Mouse (Mus musculus): ENCODE measurements around the gene Sh3bp5l. TPM values are rescaled to one million over a fixed set of nuclear protein-coding genes. Genes with fewer than 3 reads are reported as not detected.
"Not testable (repeated sequence)": the region's sequence is repeated elsewhere in the genome, so short reads cannot be mapped to it uniquely, and the experiment has no call there.

Gene Sh3bp5l
- total RNA-seq, 2 experiments from 2014 or later, result 44.3 to 44.8 TPM

DNA sequence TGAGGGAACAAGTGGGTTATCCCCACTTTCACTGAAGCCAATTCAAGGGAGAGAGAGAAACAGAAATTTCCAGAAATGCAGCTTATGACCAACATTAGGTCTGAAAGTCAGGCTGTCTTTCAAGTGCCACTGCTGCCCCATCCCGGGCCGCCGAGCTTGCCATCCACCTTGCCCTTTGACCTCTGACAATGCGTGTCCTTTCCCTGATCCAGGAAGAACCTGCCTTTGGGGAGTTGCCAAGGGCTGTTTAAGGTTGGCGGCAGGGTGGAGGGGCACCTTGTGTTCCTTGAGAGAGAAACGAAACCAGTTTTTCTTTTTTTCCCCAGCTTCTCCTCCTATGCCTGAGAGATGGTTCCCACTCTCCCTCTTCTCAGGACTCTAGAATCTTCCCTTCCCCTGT is 35.7 kb downstream of the Sh3bp5l start:
- DNase-seq; intact Hi-C loops (cut with DNase I): not testable (repeated sequence)

DNA sequence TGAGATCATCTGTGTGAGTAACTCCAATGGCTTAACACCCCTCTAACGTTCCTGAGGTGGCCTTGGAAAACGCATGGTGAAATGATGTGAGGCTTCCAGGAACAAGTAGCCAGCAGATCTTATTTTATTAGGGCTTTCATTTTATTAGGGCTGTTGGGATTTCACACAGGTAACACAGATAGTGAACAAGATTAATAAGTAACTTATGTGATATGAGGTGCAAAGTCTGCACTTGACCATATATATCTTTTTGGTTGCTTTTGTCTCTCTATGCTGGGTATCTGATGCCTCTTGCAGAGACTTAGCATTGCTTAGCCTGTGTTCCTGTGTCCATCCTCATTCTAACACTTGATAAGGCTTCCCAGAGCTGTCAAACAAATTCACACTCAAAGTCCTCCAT is 46.7 kb downstream of the Sh3bp5l start:
- DNase-seq, result no peak
- intact Hi-C loops (cut with DNase I), result no loop called here

DNA sequence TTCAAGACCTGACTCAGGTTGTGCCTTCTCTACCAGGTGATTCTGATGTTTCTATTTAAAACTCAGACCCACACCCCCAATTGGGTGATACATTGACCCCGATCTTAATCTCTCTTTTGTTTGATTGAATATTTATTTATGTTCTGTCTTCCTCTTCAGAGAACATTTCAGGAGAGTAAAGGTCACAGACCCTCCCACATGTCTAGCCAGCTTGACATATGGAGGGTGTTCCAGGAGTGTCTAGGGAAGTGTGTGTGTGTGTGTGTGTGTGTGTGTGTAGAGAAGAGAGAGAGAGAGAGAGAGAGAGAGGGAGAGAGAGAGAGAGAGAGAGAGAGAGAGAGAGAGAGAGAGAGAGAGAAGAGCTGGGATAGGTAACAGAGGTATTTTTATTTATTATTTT is 47.2 kb downstream of the Sh3bp5l start:
- intact Hi-C loops (cut with DNase I), result no loop called here
- DNase-seq, result no peak

DNA sequence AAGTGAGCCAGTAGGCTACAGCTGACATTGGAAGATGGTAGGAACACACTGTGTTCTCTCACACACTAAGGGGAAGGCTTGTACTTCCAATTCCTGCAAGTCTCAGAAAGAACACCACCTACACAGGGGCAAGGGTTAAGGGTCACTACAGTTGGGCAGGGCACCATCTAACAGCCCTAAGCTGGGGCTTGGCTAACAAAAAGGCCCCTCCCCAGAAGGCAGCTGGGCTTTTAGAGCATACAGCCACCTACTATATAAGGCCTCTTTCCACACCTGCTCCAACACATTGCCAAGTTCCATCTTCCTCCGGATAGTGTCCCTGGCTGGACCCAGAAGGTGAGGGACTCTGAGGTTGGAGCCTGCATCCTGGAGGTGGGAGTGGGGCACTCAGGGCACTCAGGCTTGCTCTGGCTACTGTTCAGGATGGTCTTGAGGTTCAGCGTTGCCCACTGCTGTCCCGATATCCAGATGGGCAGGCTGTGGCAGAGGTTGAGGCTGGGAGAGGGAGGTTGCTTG is 48.3 kb downstream of the Sh3bp5l start, which contains the start of gene Lypd8:
Gene Lypd8 (plus strand): TSS at position 281 of the 516 bp plus-strand sequence.
- intact Hi-C loops (cut with DNase I), result no loop called here

DNA sequence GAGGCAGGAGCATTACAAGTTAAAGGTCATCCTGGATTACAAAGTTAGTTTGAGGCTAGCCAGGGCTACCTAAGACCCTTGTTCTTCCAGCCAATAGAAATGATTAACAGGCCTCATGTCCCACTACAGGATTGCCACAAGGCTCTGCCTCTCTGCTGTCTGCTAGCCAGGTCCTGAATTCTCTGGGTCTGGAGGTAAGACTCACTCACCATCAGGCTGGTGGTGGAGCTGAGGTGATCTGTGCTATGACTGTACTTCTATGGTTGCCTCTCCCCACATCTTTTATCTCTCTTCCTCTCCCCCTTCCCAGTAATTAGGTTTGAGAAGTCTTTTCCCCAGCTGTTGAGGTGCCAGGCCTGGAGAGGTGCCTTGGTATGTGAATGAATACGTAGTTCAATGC is 49.0 kb downstream of the Sh3bp5l start:
- intact Hi-C loops (cut with DNase I), result no loop called here
- DNase-seq, result no peak

More for the DNA sequence above, 48.3 kb downstream of the Sh3bp5l start, which contains the start of gene Lypd8:
- DNase-seq, result no peak

DNA sequence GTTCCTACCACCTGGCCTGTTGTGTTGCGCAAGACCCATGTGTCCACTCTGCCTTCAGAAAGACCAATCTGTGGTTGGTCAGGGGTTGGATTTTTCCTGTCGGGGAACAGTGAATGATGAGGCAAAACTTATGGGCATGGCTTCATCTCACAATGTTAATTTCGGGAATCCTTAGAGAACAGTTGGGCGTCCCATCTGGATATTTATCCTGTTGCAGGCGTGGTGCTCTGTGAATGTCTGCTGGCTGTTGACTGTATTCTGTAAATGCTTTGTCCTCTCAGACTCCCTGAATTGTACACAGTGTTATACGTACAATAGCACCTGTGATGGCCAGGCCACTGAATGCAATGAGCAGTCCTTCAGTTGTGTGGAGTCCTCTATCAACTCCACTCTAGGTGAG is 51.9 kb downstream of the Sh3bp5l start:
- intact Hi-C loops (cut with DNase I), result no loop called here
- DNase-seq, result no peak

Other genes with a start within 250 kb of the Sh3bp5l start
- not detected for gene Gm12248, start 237.6 kb upstream of the Sh3bp5l start, total RNA-seq (2021)
- 10 to 100 TPM; 42.6 to 46.9 TPM for gene Cnot8, start 226.6 kb upstream of the Sh3bp5l start, total RNA-seq (2021)
- 10 to 100 TPM; 10.2 to 11.9 TPM for gene Gemin5, start 162.2 kb upstream of the Sh3bp5l start, total RNA-seq (2021)
- gene Mrpl22, start 159.1 kb upstream of the Sh3bp5l start, total RNA-seq (2021), result 10 to 100 TPM; 49.5 to 54.2 TPM
- 1 to 10 TPM; 3.1 to 5.1 TPM for gene Igtp, start 131.2 kb upstream of the Sh3bp5l start, total RNA-seq (2021)
- gene Irgm2, start 131.1 kb upstream of the Sh3bp5l start, total RNA-seq (2021), result 1 to 10 TPM; 5.1 to 7.4 TPM
- gene 4930438A08Rik, start 55.9 kb upstream of the Sh3bp5l start, total RNA-seq (2021), result not detected
- gene Zfp692, start 23.7 kb upstream of the Sh3bp5l start, total RNA-seq (2021), result 1 to 10 TPM; 4.5 TPM
- gene Zfp672, start 385 bp upstream of the Sh3bp5l start, total RNA-seq (2021), result 10 to 100 TPM; 48.5 to 51.4 TPM
- gene Lypd8, start 48.3 kb downstream of the Sh3bp5l start, total RNA-seq (2021), result under 1 TPM in 1 of 2 experiments, not detected in 1; 0.22 TPM
- gene 1810065E05Rik, start 90.4 kb downstream of the Sh3bp5l start, total RNA-seq (2021), result not detected
- not detected for gene Gm12253, start 101.8 kb downstream of the Sh3bp5l start, total RNA-seq (2021)
- gene Lypd9, start 122.2 kb downstream of the Sh3bp5l start, total RNA-seq (2021), result not detected
- not detected for gene Olfr30, start 131.5 kb downstream of the Sh3bp5l start, total RNA-seq (2021)
- not detected for gene Olfr332, start 161.8 kb downstream of the Sh3bp5l start, total RNA-seq (2021)
- gene Olfr331, start 171.8 kb downstream of the Sh3bp5l start, total RNA-seq (2021), result not detected
- gene Olfr330, start 204.1 kb downstream of the Sh3bp5l start, total RNA-seq (2021), result not detected
- gene Olfr329-ps, start 215.7 kb downstream of the Sh3bp5l start, total RNA-seq (2021), result not detected
- under 1 TPM in 1 of 2 experiments, not detected in 1; 0.07 TPM for gene Olfr328, start 224.9 kb downstream of the Sh3bp5l start, total RNA-seq (2021)
- gene Olfr224, start 239.8 kb downstream of the Sh3bp5l start, total RNA-seq (2021), result not detected
- not detected for gene Olfr325, start 247.0 kb downstream of the Sh3bp5l start, total RNA-seq (2021)